Mouse (Mus musculus) spleen, adult 2 months (tissue): Measurements from ENCODE around the gene Tcp11x2. TPM values are rescaled to one million over a fixed set of nuclear protein-coding genes. Genes with fewer than 3 reads are reported as not detected.

Experiments
- DNase-seq, 2 experiments: peaks; one replicate each; pipeline versions ENCODE4 v3.0.0 to v3.0.0-alpha.2; 2012 to 2021; ENCODE audit warnings: low spot score in 2 of 2, low read depth in 1 of 2
- H3K27ac ChIP-seq: fragments of 200-500 bp; 2 replicates; pipeline ENCODE4 v1.5.1; 2012; ENCODE audit warnings: low read length, inconsistent platforms; ENCODE audit not compliant: insufficient read depth
- H3K27me3 ChIP-seq: fragments of 200-500 bp; 2 replicates; pipeline ENCODE4 v1.6.1; 2012; ENCODE audit warnings: mild to moderate bottlenecking, moderate library complexity, low read length, inconsistent platforms; ENCODE audit not compliant: control insufficient read depth, insufficient read depth
- H3K36me3 ChIP-seq: fragments of 200-500 bp; 2 replicates; pipeline ENCODE4 v1.6.1; 2012; ENCODE audit warnings: mild to moderate bottlenecking, low read length, inconsistent platforms; ENCODE audit not compliant: control insufficient read depth, insufficient read depth
- H3K4me1 ChIP-seq: fragments of 200-500 bp; 2 replicates; pipeline ENCODE4 v1.6.1; 2011; ENCODE audit warnings: inconsistent platforms; ENCODE audit not compliant: control insufficient read depth, insufficient read depth, insufficient read length
- H3K4me3 ChIP-seq: fragments of 200-500 bp; 2 replicates; pipeline ENCODE4 v1.5.1; 2011; ENCODE audit warnings: mild to moderate bottlenecking, inconsistent platforms; ENCODE audit not compliant: insufficient read depth, insufficient read length; ENCODE audit errors: extremely low read depth
- CTCF ChIP-seq: fragments of 200-500 bp; IDR thresholded peaks from 2 replicates; pipeline ENCODE4 v1.5.1; 2011; ENCODE audit warnings: mild to moderate bottlenecking, inconsistent platforms; ENCODE audit not compliant: insufficient read depth, insufficient read length, insufficient replicate concordance; ENCODE audit errors: extremely low read depth
- POLR2A ChIP-seq: fragments of 200-500 bp; IDR thresholded peaks from 2 replicates; pipeline ENCODE4 v1.6.1; 2011; ENCODE audit warnings: low read depth, low read length, inconsistent platforms
- WGBS: fragments of 180-500 bp; shearing (Covaris S2); methylation state at CpG from one replicate; pipeline ENCODE4 v1.1.7; 2018; 5-methylcytosine and 5-hydroxymethylcytosine counted together
- polyA plus RNA-seq: library from polyadenylated mRNA; depleted of rRNA; stranded (reverse); fragments of >200 nt; gene quantifications from 2 replicates; pipeline ENCODE4 v1.2.3, GENCODE M21; 2012; rRNA removed

Tcp11x2 gene
- not detected in 2 replicates for polyA plus RNA-seq

DNA sequence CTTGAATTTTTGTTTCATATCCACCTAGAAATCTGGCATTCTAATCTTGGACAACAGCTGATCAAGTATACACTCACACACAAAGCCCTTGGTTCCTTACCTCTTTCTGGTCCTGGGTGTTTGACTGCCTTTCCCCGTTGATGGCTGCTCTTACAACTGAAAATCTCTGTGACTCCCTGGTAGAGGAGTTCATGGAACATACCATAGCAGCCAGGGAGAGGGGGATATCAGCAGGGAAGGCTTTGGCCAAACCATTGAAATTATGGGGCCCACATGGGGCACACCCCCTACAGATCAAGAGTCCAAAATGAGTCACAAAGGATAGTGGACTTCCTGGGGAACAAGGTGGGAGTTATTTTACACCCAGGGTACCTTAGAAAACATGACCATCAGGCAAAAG lies at the start of gene Tcp11x2:
Gene Tcp11x2, minus strand, starts transcription at position 158 of the 400 bp plus-strand sequence.
- Histone ChIP-seq H3K27ac (no peak within 1 kb of the TSS), H3K4me1 (no peaks in the 10 kb centered on the region), H3K27me3 (no peaks in the 10 kb centered on the region), H3K36me3 (no peaks in the 10 kb centered on the region), H3K4me3 (no peak within 1 kb of the TSS)
- WGBS = 68% methylated on average over 1 of the region's 1 CpGs
- DNase-seq = no peak
- TF ChIP-seq POLR2A (no peak), CTCF (no peak)

DNA sequence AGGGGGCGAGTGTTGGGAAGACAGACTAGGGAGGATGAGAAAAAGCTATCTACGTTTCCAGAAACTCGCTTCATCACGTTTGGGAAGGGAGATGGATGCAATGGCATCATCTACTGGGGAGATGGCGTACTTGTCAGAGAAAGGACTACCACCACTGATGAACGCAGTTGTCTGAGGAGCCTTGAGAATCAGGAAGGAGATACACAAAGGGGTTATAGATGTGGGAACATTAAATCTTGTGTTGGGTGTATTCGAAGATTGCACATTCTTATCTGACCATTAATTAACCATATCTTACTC lies 49.4 kb upstream of the Tcp11x2 start:
- TF ChIP-seq POLR2A (no peak), CTCF (no peak)
- WGBS = 25% methylated on average over 7 of the region's 7 CpGs
- peak overlapping the region; percentile 75 for H3K27ac ChIP-seq
- no peak for DNase-seq
- no peaks in the 10 kb centered on the region for H3K27me3 ChIP-seq
- H3K36me3 ChIP-seq = no peaks in the 10 kb centered on the region
- peaks cover 2% of the 10 kb centered on the region; the same call in 1 of the 2 replicates for H3K4me1 ChIP-seq
- peak overlapping the region; percentile 79 for H3K4me3 ChIP-seq

DNA sequence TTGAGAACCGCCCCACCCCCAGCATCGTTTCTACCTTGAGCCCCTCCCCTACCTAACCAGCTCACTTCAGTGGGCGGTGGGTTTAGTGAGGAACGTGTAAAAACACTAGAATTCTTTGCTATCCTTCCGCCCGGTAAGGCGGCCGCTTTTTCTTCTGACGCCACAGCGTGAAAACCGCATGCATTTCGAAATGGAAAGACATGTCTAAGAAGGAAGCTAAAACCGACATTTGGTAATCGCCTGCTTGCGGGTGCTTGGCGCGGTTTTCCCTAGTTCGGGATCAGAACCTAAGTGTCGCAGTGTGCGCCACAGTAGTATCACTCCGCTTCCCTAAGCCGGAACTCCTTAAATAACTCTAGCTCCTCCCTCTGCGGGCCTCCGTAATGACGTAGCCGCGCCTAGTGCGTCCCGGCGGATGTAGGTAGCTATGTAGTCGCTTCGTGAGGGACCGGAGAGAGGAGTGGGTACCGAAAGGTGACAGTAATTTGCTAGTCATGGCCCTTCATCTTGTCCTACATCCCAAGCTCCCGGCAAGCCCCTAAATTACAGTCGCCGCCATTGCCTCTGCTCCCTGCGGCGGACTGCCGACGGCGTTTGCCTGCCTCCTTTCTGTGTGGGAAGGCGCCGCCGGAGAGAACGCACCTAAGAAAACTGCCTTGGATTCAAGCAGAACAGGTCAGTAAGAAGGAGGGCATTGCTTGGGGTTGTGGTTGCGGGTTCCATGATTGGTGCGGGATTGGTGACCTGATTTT lies 48.9 kb upstream of the Tcp11x2 start, which contains the start of the genes Armcx5 and Gprasp1:
Gene Armcx5, plus strand, starts transcription at position 430 of the 752 bp plus-strand sequence.
Gene Gprasp1, plus strand, starts transcription at position 430 of the 752 bp plus-strand sequence.
- Histone ChIP-seq H3K4me1 (peaks cover 2% of the 10 kb centered on the region; the same call in 1 of the 2 replicates), H3K4me3 (peak within 1 kb of the TSS; percentile 79), H3K27ac (peak within 1 kb of the TSS; percentile 94), H3K36me3 (no peaks in the 10 kb centered on the region), H3K27me3 (no peaks in the 10 kb centered on the region)
- peak; percentile 82 to 84 for DNase-seq
- 27% methylated on average over 48 of the region's 48 CpGs for WGBS
- TF ChIP-seq CTCF (no peak), POLR2A (no peak; the same call in 1 of the 2 replicates)

DNA sequence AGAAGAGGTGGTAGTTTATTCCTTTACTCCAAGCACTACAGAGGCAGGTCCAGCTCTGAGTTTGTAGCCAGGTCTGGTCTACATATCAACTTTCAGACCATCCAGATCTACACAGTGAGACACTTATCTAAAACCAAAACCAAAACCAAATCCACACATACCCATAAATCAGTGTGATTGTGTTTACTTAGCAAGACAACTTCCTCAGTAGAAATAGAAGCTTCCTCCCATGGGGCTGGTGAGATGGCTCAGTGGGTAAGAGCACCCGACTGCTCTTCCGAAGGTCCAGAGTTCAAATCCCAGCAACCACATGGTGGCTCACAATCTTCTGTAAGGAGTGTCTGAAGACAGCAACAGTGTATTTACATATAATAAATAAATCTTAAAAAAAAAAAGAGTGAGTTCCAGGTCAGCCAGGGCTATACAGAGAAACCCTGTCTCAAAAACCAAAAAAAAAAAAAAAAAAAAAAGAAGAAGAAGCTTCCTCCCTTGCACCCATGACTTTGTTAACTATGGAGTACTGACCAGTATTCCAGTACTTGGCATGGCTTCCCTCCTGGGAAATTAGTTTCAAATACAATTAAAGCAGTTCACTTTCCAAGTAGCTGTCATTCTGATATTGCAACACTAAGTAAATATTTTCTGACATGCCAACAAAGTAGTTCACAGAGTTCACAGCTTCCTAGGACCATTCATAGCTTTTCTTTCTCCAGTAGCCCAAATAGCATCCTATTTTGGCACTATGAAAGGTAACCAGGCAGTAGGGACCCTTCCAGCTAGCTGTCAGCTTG lies 45.3 kb upstream of the Tcp11x2 start:
- peak; percentile 3 to 37 for DNase-seq
- Histone ChIP-seq H3K4me3 (no peak overlapping the region), H3K4me1 (peaks cover 2% of the 10 kb centered on the region; the same call in 1 of the 2 replicates), H3K36me3 (no peaks in the 10 kb centered on the region), H3K27me3 (no peaks in the 10 kb centered on the region), H3K27ac (no peak overlapping the region)
- WGBS = 51% methylated on average over 2 of the region's 2 CpGs
- TF ChIP-seq POLR2A (no peak), CTCF (no peak)

DNA sequence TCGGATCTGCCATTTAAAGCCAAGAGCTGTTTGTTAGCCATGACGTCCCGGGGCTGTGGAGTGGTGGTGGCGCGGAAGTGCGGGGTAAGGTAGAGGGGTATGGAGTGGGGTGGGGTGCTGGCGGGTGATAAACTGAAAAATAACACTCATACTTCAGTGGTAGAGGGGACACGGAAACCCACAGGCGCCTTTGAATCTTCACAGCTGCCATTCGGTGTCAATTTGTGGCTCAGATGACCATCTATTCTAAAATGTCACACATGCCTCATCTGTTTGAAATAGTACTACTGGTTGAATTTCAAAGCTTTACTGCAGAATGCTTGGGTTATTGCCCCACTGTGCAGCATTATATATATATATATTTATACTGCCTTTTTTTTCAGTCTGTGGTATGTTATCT lies 31.6 kb upstream of the Tcp11x2 start, which contains the start of gene Tmsb15a:
Gene Tmsb15a, minus strand, starts transcription at position 101 of the 400 bp plus-strand sequence.
- Histone ChIP-seq H3K27ac (no peak within 1 kb of the TSS), H3K4me3 (no peak within 1 kb of the TSS), H3K27me3 (no peaks in the 10 kb centered on the region), H3K36me3 (no peaks in the 10 kb centered on the region), H3K4me1 (no peaks in the 10 kb centered on the region)
- no peak for TF ChIP-seq CTCF
- no peak for TF ChIP-seq POLR2A
- WGBS = 85% methylated on average over 10 of the region's 10 CpGs
- no peak for DNase-seq

DNA sequence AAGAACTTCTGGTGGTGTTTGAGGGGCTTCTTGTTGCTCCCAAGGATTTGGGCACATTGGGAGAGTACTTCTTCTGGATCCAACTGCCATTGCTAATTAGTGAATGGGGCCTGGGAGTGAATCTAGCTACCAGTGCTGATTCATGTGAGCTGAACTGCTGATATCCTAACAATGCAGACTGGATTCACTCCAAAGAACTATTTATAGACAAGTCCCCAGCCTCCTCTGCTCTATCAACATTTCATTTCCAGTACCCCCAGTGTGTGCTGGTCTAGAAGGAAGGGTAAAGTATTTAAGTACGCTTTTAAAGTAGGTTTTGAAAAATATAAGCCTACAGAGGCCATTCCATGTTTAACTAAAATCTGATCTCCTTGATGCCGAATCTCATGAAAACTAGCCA lies 19.3 kb upstream of the Tcp11x2 start:
- WGBS = 81% methylated on average over 2 of the region's 2 CpGs
- no peak overlapping the region for H3K27ac ChIP-seq
- no peak overlapping the region for H3K4me3 ChIP-seq
- no peaks in the 10 kb centered on the region for H3K36me3 ChIP-seq
- no peaks in the 10 kb centered on the region for H3K4me1 ChIP-seq
- DNase-seq = no peak
- TF ChIP-seq CTCF = no peak
- no peaks in the 10 kb centered on the region for H3K27me3 ChIP-seq
